Mouse (Mus musculus) layer of hippocampus, adult 2 months (tissue): Measurements from ENCODE around the gene Polr2l. TPM values are rescaled to one million over a fixed set of nuclear protein-coding genes. Genes with fewer than 3 reads are reported as not detected.
"Not testable (repeated sequence)": the region's sequence is repeated elsewhere in the genome, so short reads cannot be mapped to it uniquely, and the experiment has no call there.

Experiments used
- DNase-seq, 2 experiments: peaks; one replicate each; pipeline ENCODE4 v3.0.0; 2022; ENCODE audit warnings: low spot score in 2 of 2
- H3K27ac ChIP-seq: fragments of 200-600 bp; 2 replicates; pipeline ENCODE4 v1.8.1; 2022
- H3K4me3 ChIP-seq: fragments of 200-600 bp; 2 replicates; pipeline ENCODE4 v1.8.1; 2022; ENCODE audit warnings: mild to moderate bottlenecking
- CTCF ChIP-seq: fragments of 200-600 bp; conservative IDR thresholded peaks from 2 replicates; pipeline ENCODE4 v1.8.1; 2022; ENCODE audit warnings: antibody characterized with exemption, mild to moderate bottlenecking, moderate library complexity
- total RNA-seq, 2 experiments: library from RNA; stranded (reverse); gene quantifications; 2 replicates each; pipeline ENCODE4 v1.2.3; 2021

Polr2l gene
- total RNA-seq, 2 experiments from 2014 or later, result 38.7 TPM

DNA sequence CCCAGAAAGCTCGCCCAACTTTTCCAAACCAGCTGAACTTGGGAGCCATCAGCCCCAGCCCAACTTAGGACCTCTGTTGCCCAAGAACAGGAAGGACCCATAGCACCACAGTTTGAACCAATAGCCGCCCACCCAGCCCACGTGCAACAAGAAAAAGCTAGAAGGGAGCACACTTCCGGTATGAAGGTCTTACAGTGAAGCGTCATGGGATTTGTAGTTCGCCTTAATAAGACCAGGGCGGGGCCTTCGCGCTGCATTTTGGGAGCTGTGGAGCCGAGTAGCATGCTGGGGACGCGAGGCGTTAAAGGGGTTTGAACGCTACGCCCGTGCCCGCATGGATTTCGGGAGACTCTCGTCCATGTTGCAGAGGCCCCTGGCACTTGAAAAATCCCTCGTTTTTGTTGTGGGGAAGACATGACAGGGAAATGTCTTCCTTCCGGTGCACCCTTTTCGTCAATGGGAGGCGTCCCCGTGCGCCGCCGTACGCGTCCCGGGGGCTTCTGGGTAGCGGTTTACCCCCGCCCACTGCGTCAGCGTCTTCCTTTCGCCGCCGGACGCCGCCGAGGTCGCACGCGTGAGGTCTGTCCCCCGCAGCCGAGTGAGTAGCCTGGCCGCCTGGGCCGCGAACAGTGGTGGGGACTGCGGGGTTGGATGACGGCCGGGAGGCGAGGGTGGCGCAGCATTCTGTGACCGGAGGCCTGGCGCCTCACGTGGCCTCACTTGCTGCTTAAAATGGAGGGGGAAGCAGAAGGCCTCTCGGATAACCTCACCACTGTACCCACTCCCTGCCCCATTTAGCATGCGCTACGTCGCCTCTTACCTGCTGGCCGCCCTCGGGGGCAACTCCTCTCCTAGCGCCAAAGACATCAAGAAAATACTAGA is 27.6 kb downstream of the Polr2l start, which contains the start of gene Rplp2:
Gene Rplp2 (plus strand): TSS at position 261 of the 882 bp plus-strand sequence.
- peak; percentile 93 to 95 for DNase-seq

DNA sequence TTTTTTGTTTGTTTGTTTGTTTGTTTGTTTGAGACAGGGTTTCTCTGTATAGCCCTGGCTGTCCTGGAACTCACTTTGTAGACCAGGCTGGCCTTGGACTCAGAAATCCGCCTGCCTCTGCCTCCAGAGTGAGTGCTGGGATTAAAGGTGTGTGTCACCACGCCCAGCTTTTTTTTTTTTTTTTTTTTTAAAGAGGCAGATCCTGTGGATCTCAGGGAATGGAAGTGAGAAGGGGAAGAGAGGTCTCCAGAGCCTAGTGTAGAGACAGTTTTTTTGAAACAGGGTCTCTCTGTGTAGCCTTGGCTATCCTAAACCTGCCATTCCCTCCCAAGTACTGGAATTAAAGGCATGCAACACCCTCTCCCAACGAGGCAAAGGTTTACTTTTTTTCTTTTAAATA is 28.6 kb downstream of the Polr2l start:
- DNase-seq, result not testable (repeated sequence)

More for the DNA sequence above, 27.6 kb downstream of the Polr2l start, which contains the start of gene Rplp2:
- Histone ChIP-seq H3K27ac (peak within 1 kb of the TSS; percentile 100), H3K4me3 (peak within 1 kb of the TSS; percentile 97)
- peak; percentile 21 for TF ChIP-seq CTCF

DNA sequence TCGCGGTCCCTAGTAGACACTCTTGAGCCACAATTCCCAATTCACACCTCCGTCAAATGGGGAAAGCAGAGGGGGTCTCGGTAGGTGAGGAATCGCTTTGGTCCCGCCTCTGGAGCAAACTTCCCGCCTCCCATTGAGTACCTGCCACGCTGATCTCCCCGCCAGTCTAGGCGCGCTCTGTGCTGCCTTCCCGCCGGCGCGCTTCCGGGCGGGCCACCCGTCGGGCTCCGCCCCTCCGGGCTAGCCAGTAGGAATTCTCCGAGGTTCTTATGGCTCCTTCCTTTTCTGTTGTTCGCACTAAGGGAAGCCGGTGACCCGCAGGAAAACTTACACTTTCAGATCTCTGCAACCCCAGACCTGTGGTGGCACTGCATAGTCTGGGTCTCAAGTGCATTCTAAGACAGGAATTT is 31.1 kb downstream of the Polr2l start, which contains the start of gene Pidd1:
Gene Pidd1 (minus strand): TSS at position 198 of the 410 bp plus-strand sequence.
- peak within 1 kb of the TSS; percentile 34 for H3K4me3 ChIP-seq
- no peak within 1 kb of the TSS for H3K27ac ChIP-seq
- DNase-seq, result no peak
- no peak for TF ChIP-seq CTCF

More for the DNA sequence above, 28.6 kb downstream of the Polr2l start:
- H3K27ac ChIP-seq, H3K4me3 ChIP-seq: not testable (repeated sequence)

DNA sequence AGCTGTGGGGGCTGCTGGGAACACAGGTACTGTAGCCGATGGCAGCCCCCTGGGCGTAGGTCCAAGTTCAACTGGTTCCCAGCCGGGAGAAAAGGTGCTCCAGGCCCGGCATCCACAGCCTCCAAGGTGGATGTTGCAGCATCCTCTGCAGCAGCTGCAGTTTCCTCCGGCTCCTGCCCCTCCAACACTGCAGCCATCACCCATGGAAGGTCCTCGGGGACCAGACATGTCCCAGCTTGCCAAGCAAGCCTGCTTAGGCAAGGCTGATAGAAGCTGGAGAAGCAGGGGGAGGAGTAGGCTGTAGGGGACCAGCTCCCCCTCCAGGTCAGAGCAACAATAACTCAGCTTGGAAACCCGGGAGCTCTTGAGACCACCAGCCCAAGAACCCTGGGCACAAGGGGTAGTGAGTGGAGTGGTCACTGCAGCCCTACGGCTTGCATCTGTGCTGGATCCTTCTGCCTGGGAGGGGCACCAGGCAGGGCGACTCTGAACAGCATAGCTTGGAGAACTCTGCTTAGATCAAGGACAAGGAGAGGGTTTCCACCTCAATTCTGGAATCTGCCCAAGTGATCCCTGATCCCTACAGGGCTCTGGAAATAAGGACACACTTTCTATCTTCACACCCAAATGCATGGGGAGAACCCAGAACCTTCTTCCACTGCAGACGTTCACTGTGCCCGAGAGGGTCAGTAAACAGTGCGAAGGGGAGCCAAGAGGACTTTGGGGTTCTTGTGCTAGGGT is 31.7 kb downstream of the Polr2l start:
- no peak for DNase-seq
- no peak overlapping the region for H3K27ac ChIP-seq
- peak; percentile 45 for TF ChIP-seq CTCF
- H3K4me3 ChIP-seq, result peak overlapping the region; percentile 34

DNA sequence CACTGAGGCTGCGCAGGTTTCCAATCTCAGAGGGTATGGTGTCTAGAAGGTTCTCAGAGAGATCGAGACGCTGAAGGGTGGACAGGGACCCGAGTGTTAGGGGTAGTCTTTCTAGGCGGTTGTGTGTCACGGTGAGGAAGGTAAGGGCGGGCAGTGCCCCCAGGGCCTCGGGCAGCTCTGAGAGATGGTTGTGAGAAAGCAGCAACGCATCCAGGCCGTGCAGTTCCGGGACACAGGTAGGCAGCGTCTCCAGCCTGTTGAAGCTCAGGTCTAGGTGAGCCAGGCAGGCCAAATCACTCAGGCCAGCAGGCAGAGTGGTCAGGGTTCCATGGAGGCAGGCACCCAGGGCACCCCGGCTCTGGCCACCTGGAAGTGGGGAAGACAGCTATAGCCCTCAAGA is 32.7 kb downstream of the Polr2l start:
- DNase-seq, result no peak

DNA sequence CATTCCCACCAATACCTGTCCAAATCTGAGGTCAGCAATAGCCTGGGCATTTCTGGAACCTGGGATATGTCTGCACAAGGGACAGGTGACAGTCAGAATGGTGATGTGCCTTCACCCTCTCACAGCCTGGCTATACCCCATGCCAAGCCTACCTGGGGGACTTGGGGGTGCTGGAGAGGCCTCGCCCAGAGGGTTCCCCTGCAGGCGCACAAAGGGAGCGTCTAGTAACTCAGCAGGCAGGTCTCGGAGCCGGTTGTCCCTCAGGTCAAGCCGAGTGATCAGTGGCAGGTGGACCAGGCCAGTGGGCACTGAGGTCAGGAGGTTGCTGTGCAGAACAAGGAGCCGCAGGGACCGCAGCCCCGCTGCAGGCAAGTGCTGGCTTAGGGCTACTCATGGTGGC is 33.5 kb downstream of the Polr2l start:
- TF ChIP-seq CTCF, result no peak
- no peak overlapping the region for H3K4me3 ChIP-seq
- no peak overlapping the region for H3K27ac ChIP-seq
- no peak for DNase-seq

More for the DNA sequence above, 32.7 kb downstream of the Polr2l start:
- no peak for TF ChIP-seq CTCF
- no peak overlapping the region for H3K27ac ChIP-seq
- H3K4me3 ChIP-seq, result no peak overlapping the region

DNA sequence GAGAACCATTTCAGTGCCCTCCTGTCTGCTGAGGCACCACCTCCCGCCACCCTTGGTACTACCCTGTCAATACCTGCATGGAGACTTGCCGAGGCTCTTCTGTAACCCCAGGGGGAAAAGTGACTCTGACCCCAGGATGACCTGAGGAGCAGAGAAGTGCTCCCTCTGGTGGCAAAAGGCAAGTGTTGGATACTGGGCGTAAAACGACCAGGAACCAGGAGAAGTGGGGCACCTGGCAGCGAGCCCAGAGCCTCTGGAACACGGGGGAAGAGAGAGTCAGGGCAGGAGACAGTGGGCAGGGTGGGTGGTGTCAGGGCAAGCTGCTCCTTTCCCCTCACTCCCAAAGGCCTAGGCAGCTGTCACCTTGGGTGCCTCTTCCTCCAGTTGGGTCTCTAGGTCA is 34.3 kb downstream of the Polr2l start:
- peak in 1 of 2 experiments; percentile 62 for DNase-seq
- TF ChIP-seq CTCF, result peak; percentile 87
- H3K4me3 ChIP-seq, result no peak overlapping the region
- no peak overlapping the region for H3K27ac ChIP-seq

DNA sequence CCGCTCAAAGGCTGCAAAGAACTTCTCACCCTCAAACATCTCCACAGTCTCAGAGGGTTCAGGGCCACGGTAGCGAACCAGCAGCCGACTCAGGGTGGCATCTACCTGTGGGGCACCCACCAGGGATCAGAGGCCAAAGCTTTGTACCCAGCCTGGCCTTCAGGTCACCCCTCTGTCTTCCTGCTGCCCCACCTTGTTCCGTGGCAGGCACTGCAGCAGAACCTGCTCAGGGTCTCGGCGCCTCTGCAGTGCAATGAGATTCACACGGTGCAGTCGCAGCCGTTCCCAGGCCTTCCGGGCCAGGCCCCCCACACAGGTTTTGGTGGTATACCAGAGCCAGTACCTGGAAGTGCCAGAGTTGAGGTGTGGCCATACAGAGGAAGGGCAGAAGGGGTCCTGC is 35.1 kb downstream of the Polr2l start:
- DNase-seq, result no peak
- Histone ChIP-seq H3K4me3 (no peak overlapping the region), H3K27ac (no peak overlapping the region)
- no peak for TF ChIP-seq CTCF

DNA sequence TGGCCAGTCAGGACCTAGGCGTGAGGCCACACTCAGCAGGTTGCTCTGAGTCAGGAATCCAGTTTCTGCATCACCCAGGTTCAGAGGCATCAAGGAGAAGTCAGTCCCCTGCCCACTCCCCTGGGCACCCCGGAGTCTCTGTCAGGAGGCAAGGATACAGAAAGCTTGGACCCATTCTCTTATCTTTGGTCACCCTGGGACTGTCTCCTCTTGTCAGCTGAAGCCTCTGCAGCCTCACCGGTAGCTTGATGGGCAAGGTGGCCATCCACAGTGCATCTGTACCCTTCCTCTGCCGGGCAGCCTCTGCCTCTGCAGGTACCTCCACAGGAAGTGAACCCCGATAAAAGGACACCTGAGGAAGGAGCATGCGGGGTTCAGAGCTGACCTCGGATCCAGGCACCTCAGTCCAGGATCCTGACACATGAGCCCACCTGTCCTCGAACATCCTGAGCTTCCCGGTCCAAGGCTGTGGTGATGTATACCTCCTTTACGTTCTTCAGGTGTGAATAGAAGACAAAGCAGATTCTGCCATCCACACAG is 35.7 kb downstream of the Polr2l start:
- no peak overlapping the region for H3K27ac ChIP-seq
- H3K4me3 ChIP-seq, result no peak overlapping the region
- no peak for DNase-seq
- TF ChIP-seq CTCF, result no peak

DNA sequence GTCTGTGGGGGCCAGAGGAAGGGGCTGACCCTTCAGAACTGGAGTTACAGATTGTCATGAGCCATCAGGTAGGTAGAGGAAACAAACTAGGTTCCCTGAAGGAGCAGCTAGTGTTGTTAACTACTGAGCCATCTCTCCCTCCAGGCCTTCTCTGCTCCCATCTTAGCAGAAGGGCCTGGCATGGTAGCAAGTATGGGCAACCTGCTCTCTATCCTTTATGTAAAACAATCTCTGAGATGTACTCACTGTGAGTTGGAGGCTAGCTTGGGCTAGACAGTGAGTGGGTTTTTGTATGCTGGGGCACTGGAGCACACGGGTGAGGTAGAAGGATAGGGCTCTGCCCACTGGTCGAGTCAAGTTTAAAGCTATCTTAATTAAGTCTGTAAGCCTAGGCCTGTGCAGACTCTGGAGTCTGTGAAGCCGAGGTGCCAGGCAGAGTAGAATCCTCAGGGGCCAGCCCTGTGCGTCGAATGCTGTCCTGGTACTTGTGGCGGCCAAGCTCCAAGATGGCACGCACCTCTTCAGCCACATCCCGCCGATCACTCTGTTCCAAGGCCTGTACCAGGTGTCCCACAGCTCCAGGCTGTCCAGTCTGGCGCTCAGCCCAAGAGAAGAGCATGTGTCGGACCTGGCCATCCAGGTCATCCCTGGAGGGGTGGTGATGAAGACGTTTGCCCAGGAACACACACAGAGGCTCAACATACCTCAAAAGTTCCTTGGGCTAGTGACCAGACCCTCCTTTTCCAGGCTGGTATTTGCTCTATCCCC is 36.5 kb downstream of the Polr2l start:
- Histone ChIP-seq H3K4me3 (no peak overlapping the region), H3K27ac (peak overlapping the region; percentile 97)
- no peak for DNase-seq
- TF ChIP-seq CTCF, result no peak

DNA sequence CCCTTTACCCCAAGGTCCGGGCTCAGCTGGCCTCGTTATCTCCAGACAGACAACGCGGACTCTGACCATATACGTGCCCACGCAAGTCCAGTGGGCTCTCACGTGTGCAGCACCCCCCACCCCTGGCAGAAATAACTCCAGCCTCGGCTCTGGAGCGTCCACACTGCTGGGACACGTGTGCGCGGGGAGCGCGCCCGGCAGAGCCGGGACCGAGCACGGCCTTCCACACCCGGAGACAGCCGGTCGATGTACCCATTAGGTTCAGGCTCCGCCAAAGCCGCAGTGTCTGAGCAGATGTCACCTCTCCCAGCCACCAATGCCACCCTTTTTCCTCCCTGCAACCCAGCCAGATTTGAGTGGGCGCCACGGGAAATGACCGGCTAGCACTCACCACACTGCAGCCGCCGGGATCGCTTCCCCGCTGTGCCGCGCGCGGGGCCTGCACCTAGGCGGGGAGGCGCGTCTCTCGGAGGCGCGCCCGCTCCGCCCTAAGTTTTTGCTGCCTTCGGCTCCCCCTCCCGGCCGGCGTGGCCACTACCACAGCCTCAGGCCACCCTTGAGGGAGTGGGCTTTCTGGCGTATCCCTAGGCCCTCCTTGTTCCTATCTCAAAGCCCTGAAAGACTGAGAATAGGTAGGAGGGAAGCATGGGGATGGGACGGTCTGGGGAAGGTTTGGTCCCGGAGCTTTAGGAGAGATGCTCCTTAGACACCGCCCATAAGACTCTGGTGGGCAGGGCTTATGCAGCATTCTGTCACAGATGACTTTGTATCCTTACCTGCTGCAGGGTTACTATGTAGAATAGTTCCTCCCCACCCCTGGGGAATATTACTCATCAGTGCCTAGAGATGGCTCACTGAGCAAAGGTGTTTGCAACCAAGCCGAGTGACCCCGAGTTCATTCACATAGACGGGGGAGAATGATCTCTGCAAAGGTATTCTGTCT is 37.5 kb downstream of the Polr2l start, which contains the start of gene Slc25a22:
Gene Slc25a22 (minus strand): TSS at position 715 of the 943 bp plus-strand sequence.
- peak; percentile 75 to 83 for DNase-seq
- TF ChIP-seq CTCF, result peak; percentile 90
- Histone ChIP-seq H3K27ac (peak within 1 kb of the TSS; percentile 97), H3K4me3 (peak within 1 kb of the TSS; percentile 62)
